Mouse (Mus musculus): ENCODE measurements at regions not wholly inside any gene's neighbourhood (a gene's known extent, or its start where the extent isn't known, plus 50 kb on each side); places are given as distances from the start of the nearest gene placed in this dataset.
A peak's percentile ranks its signal among the peaks of the same experiment; 100 is the strongest.

DNA sequence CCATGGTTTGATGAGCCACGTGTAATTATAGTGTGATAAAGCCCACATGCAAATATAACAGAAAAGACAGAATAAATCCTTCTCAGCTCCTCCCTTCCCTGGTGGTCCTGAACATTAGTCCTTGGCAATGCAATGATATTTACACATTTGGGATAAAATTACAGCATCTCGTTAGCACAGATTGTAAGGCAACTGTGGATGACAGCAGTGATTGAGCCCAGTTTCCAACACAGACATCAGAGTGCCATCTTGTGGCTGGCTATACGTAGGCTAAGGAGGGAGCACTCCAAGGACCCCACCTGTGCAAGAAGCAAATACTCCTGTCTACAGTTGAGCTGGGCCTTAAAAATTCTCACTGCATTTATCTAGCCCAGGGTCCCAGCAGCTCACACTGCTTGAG, 84.1 kb upstream of the Ercc4 start:
- H3K36me3 ChIP-seq (replicated peaks; ENCODE audit: control insufficient read depth, insufficient read depth, low read length), result no peaks in the 10 kb centered on the region
- no peaks in the 10 kb centered on the region for H3K9me3 ChIP-seq (replicated peaks; ENCODE audit: control insufficient read depth, low read length)
- no peak overlapping the region for H3K27ac ChIP-seq (ENCODE audit: low read depth)
- ATAC-seq (ENCODE audit: insufficient read depth, low read depth), result no peak
- WGBS, result 44% methylated on average over 3 of the region's 3 CpGs
- no peak for DNase-seq (ENCODE audit: low spot score)
- H3K27me3 ChIP-seq (ENCODE audit: control insufficient read depth, insufficient read depth, low read length), result no peaks in the 10 kb centered on the region
- no peaks in the 10 kb centered on the region for H3K4me1 ChIP-seq (ENCODE audit: control insufficient read depth, insufficient read depth)
- H3K4me3 ChIP-seq (ENCODE audit: low read depth, low read length), result no peak overlapping the region
- H3K4me2 ChIP-seq (ENCODE audit: low read depth, low read length), result no peak overlapping the region
- no peak overlapping the region for H3K9ac ChIP-seq (replicated peaks; ENCODE audit: low read depth, low read length)
- TF ChIP-seq EP300 (IDR thresholded peaks at IDR 0.05; ENCODE audit: low read depth), result no peak
- TF ChIP-seq CTCF (IDR thresholded peaks at IDR 0.05; ENCODE audit: low read depth), result peak; percentile 53

- TF ChIP-seq EP300 (IDR thresholded peaks at IDR 0.05; ENCODE audit: low read depth) (no peak), CTCF (IDR thresholded peaks at IDR 0.05; ENCODE audit: low read depth) (no peak)
- no peak overlapping the region for H3K9ac ChIP-seq (replicated peaks; ENCODE audit: low read depth, low read length)
- no peak overlapping the region for H3K4me2 ChIP-seq (ENCODE audit: low read depth, low read length)
- no peaks in the 10 kb centered on the region for H3K9me3 ChIP-seq (replicated peaks; ENCODE audit: control insufficient read depth, low read length)
- 61% methylated on average over 5 of the region's 5 CpGs for WGBS
- no peak overlapping the region for H3K27ac ChIP-seq (ENCODE audit: low read depth)
- no peak for DNase-seq (ENCODE audit: low spot score)
- H3K4me1 ChIP-seq (ENCODE audit: control insufficient read depth, insufficient read depth), result no peaks in the 10 kb centered on the region
- no peak overlapping the region for H3K4me3 ChIP-seq (ENCODE audit: low read depth, low read length)
- H3K27me3 ChIP-seq (ENCODE audit: control insufficient read depth, insufficient read depth, low read length), result no peaks in the 10 kb centered on the region
- no peak for ATAC-seq (ENCODE audit: insufficient read depth, low read depth)
- no peaks in the 10 kb centered on the region for H3K36me3 ChIP-seq (replicated peaks; ENCODE audit: control insufficient read depth, insufficient read depth, low read length)
These were observed 75.3 kb upstream of the Ercc4 start for GRCm38 (mm10) chr16:13034136-13034535.

DNA sequence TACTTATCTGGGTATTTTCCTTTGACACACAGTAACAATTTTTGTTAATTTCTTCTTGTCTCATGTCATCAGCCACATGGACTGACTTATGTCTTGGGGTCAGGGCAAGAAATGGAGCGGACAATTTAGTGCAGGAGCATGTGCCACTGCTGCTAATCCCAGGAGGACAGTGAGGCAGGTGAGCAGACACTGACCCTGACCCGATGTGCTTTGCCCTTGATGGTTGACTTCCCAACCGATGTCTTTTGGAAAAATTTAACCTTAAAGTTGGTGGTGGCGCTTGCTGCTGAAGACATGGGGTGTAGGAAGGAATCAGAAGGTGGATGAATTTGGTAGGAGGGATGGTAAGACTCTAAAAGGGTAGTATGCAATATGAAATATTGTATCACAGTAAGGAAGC, 72.9 kb upstream of the Ercc4 start:
- DNase-seq (ENCODE audit: low spot score), result no peak
- Histone ChIP-seq H3K9ac (replicated peaks; ENCODE audit: low read depth, low read length) (no peak overlapping the region), H3K4me2 (ENCODE audit: low read depth, low read length) (no peak overlapping the region), H3K36me3 (replicated peaks; ENCODE audit: control insufficient read depth, insufficient read depth, low read length) (no peaks in the 10 kb centered on the region), H3K4me3 (ENCODE audit: low read depth, low read length) (no peak overlapping the region), H3K4me1 (ENCODE audit: control insufficient read depth, insufficient read depth) (no peaks in the 10 kb centered on the region), H3K27ac (ENCODE audit: low read depth) (no peak overlapping the region), H3K27me3 (ENCODE audit: control insufficient read depth, insufficient read depth, low read length) (no peaks in the 10 kb centered on the region), H3K9me3 (replicated peaks; ENCODE audit: control insufficient read depth, low read length) (no peaks in the 10 kb centered on the region)
- ATAC-seq (ENCODE audit: insufficient read depth, low read depth), result no peak
- 78% methylated on average over 4 of the region's 4 CpGs for WGBS
- no peak for TF ChIP-seq CTCF (IDR thresholded peaks at IDR 0.05; ENCODE audit: low read depth)
- TF ChIP-seq EP300 (IDR thresholded peaks at IDR 0.05; ENCODE audit: low read depth), result no peak

DNA sequence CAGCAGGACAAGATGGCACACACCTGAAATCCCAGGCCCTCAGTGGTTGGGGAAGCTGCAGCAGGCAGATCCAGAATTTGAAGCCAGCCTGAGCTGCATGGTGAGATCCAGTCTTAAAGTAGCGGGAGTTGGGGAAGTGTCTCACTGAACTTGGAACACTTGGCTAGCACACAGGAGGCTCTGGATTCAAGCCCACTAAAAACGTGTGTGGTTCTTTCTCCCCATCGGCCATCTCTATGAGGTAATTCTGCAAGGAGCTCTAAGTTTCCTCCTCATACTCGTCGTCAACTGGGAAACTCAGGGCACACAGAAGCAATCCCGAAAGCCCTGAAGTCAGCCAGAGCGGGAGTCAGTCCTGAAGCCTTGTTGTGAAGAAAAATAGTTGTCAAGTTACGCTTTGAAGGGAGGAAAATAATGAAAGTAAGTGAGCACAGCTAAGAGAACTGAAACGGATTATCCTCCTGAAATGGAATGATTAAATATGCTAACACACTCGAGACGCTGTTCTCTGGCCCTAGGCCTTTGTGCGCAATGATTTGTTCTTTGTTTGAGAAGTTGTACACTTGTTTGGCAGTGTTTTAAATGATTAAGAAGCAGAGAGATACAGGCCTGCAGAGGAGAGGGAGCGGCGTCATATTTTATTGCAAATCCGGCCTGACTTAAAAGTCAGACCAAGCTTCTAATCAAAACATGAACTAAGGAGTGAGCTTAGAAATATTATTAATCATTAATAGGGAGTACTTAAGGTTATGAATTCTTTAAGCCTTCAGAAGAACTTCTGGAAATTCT, 69.0 kb upstream of the Ercc4 start:
- Histone ChIP-seq H3K9me3 (replicated peaks; ENCODE audit: control insufficient read depth, low read length) (no peaks in the 10 kb centered on the region), H3K27me3 (ENCODE audit: control insufficient read depth, insufficient read depth, low read length) (no peaks in the 10 kb centered on the region), H3K4me2 (ENCODE audit: low read depth, low read length) (no peak overlapping the region), H3K36me3 (replicated peaks; ENCODE audit: control insufficient read depth, insufficient read depth, low read length) (no peaks in the 10 kb centered on the region), H3K4me1 (ENCODE audit: control insufficient read depth, insufficient read depth) (no peaks in the 10 kb centered on the region), H3K4me3 (ENCODE audit: low read depth, low read length) (no peak overlapping the region), H3K9ac (replicated peaks; ENCODE audit: low read depth, low read length) (no peak overlapping the region), H3K27ac (ENCODE audit: low read depth) (no peak overlapping the region)
- DNase-seq (ENCODE audit: low spot score) (no peak), ATAC-seq (ENCODE audit: insufficient read depth, low read depth) (no peak)
- WGBS, result 61% methylated on average over 15 of the region's 15 CpGs
- no peak for TF ChIP-seq EP300 (IDR thresholded peaks at IDR 0.05; ENCODE audit: low read depth)
- no peak for TF ChIP-seq CTCF (IDR thresholded peaks at IDR 0.05; ENCODE audit: low read depth)

DNA sequence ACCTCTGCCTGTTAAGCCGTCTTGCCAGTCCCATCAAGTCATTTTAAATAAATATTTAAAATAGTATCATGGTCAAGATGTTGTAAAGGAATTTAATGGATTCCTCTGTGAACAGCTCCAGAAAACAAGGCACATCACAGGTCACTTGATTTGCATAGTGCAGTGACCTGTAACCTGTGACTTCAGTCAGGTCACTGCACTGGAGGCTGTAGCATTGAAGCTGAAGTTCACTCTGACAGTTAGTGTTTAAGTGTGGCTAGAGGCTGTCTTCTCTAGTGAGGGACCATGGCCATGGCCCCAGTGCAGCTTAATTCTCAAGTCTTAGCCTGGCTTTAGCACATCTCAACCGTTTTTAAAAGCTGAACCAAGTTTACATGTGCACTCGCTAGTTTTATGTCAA, 68.1 kb upstream of the Ercc4 start:
- H3K36me3 ChIP-seq (replicated peaks; ENCODE audit: control insufficient read depth, insufficient read depth, low read length), result no peaks in the 10 kb centered on the region
- H3K4me1 ChIP-seq (ENCODE audit: control insufficient read depth, insufficient read depth), result no peaks in the 10 kb centered on the region
- WGBS, result 64% methylated on average over 3 of the region's 3 CpGs
- H3K9me3 ChIP-seq (replicated peaks; ENCODE audit: control insufficient read depth, low read length), result no peaks in the 10 kb centered on the region
- no peak overlapping the region for H3K9ac ChIP-seq (replicated peaks; ENCODE audit: low read depth, low read length)
- H3K4me3 ChIP-seq (ENCODE audit: low read depth, low read length), result no peak overlapping the region
- no peak overlapping the region for H3K4me2 ChIP-seq (ENCODE audit: low read depth, low read length)
- DNase-seq (ENCODE audit: low spot score), result no peak
- no peak for ATAC-seq (ENCODE audit: insufficient read depth, low read depth)
- TF ChIP-seq EP300 (IDR thresholded peaks at IDR 0.05; ENCODE audit: low read depth) (no peak), CTCF (IDR thresholded peaks at IDR 0.05; ENCODE audit: low read depth) (no peak)
- H3K27ac ChIP-seq (ENCODE audit: low read depth), result no peak overlapping the region
- H3K27me3 ChIP-seq (ENCODE audit: control insufficient read depth, insufficient read depth, low read length), result no peaks in the 10 kb centered on the region

DNA sequence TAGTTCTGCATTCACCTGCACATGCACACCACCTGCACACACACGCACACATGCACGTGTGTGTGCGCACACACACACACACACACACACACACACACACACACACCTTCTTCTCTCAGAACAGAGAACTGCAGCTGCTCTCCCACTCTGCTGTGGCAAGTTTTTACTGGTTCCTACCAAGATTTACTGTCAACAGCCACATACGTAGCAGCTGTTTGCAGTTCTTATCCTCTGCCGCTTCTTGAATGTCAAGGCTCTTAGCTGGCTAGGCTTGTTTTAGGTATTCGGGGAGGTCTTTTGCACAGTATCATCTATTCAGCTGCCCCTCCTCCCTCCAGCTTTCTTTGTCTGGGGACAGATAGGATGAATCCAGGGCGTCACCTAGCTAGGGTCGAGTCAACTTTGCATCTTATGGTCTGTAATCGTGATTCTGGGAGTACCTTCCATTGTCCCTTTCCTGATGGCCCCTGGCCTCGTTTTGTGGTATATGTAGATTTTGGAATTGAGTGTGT, 64.3 kb upstream of the Ercc4 start:
- Histone ChIP-seq H3K9ac (replicated peaks; ENCODE audit: low read depth, low read length) (no peak overlapping the region), H3K27me3 (ENCODE audit: control insufficient read depth, insufficient read depth, low read length) (no peaks in the 10 kb centered on the region), H3K9me3 (replicated peaks; ENCODE audit: control insufficient read depth, low read length) (no peaks in the 10 kb centered on the region), H3K4me1 (ENCODE audit: control insufficient read depth, insufficient read depth) (no peaks in the 10 kb centered on the region), H3K4me2 (ENCODE audit: low read depth, low read length) (no peak overlapping the region), H3K36me3 (replicated peaks; ENCODE audit: control insufficient read depth, insufficient read depth, low read length) (no peaks in the 10 kb centered on the region), H3K4me3 (ENCODE audit: low read depth, low read length) (no peak overlapping the region), H3K27ac (ENCODE audit: low read depth) (no peak overlapping the region)
- no peak for ATAC-seq (ENCODE audit: insufficient read depth, low read depth)
- 65% methylated on average over 10 of the region's 10 CpGs for WGBS
- TF ChIP-seq EP300 (IDR thresholded peaks at IDR 0.05; ENCODE audit: low read depth) (no peak), CTCF (IDR thresholded peaks at IDR 0.05; ENCODE audit: low read depth) (no peak)
- no peak for DNase-seq (ENCODE audit: low spot score)

Measured in heart, postnatal 0 days (tissue).